Mouse (Mus musculus): Measurements from ENCODE around the gene Mlip.

DNA sequence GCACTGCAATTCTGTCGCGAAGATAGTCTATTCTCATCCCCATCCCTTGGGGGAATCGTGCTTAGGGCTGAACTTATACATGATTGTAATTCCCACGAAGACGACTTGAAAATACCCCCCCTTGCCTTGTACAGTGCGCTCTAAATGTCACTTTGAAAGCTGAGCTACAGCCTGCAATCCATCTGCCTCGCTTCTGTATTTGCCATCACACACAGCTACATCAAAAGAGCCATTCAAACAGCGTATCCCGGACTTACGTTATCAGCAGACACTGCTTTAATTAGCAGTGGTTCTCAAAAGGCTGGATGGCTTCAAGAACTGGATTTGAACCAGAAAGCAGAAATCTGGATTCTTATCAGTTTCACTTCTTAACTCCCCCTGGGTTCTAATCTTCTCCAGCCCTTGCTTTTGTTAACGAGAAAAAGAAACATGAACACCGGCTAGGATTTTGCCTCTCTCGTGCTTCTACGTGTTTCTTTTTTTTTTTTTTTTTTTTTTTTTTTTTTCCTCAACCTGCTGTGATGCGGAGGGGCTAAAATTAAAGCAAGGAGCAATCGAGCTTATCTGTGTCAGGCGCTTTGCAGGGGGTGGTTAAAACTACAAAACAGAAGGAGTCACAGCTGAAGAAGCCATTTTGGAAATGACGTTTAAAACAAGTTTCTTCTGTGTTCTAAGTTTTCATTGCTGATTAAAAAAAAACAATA is 12.5 kb downstream of the Mlip start:
- no peak for TF ChIP-seq GATA1 (IDR thresholded peaks at IDR 0.05; ENCODE audit: low read length)
- TF ChIP-seq TAL1 (IDR thresholded peaks at IDR 0.05; ENCODE audit: low read length), result no peak

Measured in erythroblast, embryonic 14.5 days (primary cell).